Mouse (Mus musculus): Measurements from ENCODE around the gene Bahd1. TPM values are rescaled to one million over a fixed set of nuclear protein-coding genes. Genes with fewer than 3 reads are reported as not detected.

The Bahd1 gene
- polyA plus RNA-seq, 1 experiment from 2014 or later: 3.3 TPM

DNA sequence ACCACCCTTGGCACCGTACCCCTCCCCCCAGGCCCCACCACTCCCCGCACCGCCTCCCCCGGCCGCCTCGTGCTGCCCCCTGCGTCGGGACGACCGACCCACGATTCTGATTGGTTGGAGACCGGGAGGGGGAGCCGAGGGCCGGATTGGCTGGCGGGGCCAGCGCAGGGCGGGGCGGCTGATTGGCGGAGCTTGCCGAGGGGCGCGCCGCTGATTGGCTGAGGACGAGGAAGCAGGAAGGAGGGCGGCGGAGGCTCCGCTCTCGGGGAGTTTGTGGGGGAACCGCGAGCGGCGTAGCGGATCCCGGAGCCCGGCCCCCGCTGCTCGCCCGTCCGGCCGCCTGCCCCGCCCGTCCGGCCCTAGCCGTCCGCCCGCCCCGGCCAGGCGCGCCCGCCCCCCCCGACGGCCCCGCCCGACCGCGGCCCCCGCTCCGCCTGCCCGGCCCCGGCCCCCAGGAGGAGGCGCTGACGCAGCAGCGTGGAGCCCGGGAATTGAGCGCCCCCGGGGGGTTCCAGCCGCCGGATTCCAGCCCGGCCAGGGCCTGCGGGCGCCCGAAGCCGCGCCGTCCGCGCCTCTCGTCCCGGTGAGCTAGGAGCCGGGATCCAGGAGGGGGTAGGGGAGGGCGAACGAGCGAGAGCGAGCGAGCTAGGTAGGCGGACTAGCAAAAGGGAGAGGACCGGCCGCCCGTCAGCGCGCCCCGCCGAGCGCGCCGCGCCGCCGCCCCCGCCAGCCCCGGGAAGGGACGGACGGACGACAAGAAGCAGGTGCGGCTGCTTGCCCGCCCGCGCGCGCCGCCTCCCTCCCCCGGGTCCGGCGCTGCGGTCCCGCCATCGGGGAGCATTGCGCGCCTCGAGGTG lies 1.2 kb downstream of the Bahd1 start:
- Histone ChIP-seq H3K4me3 (peak overlapping the region; percentile 94), H3K36me3 (replicated peaks) (no peaks in the 10 kb centered on the region), H3K9me3 (no peaks in the 10 kb centered on the region), H3K4me1 (peaks cover 80% of the 10 kb centered on the region), H3K27me3 (replicated peaks; ENCODE audit: low read depth, poor library complexity, severe bottlenecking) (peaks cover 70% of the 10 kb centered on the region), H3K27ac (replicated peaks) (peak overlapping the region; percentile 90)
- under 1% methylated on average over 119 of the region's 120 CpGs for WGBS
- DNase-seq (ENCODE audit: low spot score): peak; percentile 99

DNA sequence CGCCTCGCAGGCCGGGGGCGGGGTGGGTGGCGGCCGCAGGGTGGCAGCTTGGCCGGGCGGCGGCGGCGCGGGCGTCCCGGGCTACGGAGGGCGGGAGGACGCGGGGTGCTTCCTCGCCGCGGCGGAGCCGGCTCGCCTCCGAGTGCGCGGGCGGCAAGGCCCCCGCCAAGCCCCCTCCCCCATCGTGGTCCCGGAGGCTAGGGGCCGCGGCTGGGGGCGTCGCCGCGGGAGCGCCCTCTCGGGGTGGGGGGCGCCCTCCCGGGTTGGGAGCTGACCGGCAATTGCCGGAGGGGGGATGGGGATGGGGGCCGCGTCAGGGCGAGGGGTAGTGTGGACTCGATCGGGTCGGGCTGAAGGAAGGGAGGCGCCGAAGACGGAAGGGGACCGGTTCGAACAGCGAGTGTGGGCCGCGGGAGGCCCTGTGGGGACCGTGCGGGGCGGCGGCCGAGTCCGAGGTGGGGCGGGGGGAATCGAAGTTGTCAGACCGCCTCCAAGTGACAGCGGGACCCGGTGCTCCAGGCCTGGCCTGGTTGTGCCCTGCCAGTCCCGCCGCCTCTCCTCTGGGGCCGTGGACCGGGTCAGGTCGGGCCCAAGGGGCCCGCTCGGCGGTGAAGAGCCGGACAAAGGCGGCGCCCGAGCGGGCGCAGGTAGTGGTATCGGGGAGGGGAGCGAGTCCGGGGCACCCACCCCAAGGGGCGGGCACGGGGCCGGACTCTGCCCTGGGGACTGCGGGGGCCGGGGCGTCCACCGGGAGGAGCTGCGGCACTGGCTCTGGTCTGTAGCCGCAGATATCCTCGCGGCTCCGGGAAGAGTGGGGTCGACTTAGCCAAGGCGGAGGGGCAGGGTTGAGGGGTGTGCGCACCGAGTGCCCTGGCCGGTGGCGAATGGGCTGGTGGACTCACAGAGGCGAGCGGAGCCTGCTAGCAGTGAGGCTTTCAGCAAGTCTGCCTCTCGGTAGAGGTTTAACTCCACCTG lies 2.2 kb downstream of the Bahd1 start:
- Histone ChIP-seq H3K27ac (replicated peaks) (peak overlapping the region; percentile 90), H3K9me3 (no peaks in the 10 kb centered on the region), H3K27me3 (replicated peaks; ENCODE audit: low read depth, poor library complexity, severe bottlenecking) (peaks cover 61% of the 10 kb centered on the region), H3K4me3 (peak overlapping the region; percentile 94), H3K4me1 (peaks cover 70% of the 10 kb centered on the region), H3K36me3 (replicated peaks) (no peaks in the 10 kb centered on the region)
- DNase-seq (ENCODE audit: low spot score): peak; percentile 70
- under 1% methylated on average over 106 of the region's 106 CpGs for WGBS

DNA sequence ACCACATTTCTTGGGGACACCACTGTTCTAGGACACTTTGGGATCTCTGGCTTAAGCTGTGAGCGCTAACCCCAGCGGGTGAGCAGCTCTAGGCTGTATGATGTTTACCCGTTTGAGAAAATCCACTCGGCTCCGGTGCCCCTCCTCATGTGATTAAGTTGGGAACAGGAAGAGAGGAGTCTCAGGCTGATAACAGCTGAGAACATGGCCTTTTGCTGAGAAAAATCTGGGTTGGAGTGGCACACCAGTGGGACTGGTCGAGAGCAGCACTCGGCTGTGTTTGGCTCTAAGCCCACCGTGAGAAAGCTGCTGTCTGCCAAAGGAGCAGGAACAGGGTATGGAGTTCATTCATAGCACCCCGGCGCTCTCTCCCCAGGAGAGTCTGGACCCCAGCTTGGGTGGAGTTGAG lies 3.2 kb downstream of the Bahd1 start:
- DNase-seq (ENCODE audit: low spot score): no peak
- H3K4me3 ChIP-seq: peak overlapping the region; percentile 94
- H3K4me1 ChIP-seq: peaks cover 60% of the 10 kb centered on the region
- 15% methylated on average over 10 of the region's 10 CpGs for WGBS
- no peaks in the 10 kb centered on the region for H3K9me3 ChIP-seq
- peaks cover 51% of the 10 kb centered on the region for H3K27me3 ChIP-seq (replicated peaks; ENCODE audit: low read depth, poor library complexity, severe bottlenecking)
- no peak overlapping the region for H3K27ac ChIP-seq (replicated peaks)
- H3K36me3 ChIP-seq (replicated peaks): no peaks in the 10 kb centered on the region

DNA sequence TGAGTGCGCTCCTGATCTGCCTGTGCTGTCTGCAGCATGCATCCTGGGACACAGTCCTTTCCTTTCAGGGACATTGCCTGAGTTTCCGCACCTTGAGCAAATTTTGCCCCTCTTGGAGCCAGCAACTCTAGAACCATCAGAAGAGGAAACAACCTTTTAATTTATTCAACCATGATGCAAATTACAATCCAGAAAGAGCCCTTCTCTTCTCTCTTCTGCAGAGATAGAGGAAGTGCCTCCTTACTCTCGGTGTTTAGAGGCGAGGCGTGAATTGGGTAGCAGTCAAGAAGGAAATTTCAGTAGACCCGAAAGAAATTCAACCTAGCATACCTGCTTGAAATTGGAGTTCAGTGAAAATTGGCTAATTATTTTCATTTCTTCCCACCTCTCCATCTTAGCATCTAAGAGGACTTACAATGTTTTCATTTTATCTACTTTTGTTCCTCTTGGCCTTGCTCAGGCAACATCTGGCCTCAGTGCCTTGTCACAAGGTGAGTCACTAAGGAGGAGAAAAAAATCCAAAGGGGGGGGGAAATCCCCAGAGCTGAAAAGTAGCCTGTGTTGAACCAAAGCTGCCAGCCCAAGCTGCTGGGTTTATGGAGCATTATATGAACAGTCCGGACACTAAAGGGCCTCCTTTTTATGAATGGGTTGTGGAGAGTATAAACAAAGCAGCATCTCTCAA lies 5.4 kb downstream of the Bahd1 start:
- Histone ChIP-seq H3K9me3 (no peaks in the 10 kb centered on the region), H3K4me1 (peaks cover 44% of the 10 kb centered on the region), H3K27me3 (replicated peaks; ENCODE audit: low read depth, poor library complexity, severe bottlenecking) (peaks cover 28% of the 10 kb centered on the region), H3K36me3 (replicated peaks) (no peaks in the 10 kb centered on the region), H3K4me3 (no peak overlapping the region), H3K27ac (replicated peaks) (no peak overlapping the region)
- no peak for DNase-seq (ENCODE audit: low spot score)
- WGBS: 83% methylated on average over 7 of the region's 7 CpGs

DNA sequence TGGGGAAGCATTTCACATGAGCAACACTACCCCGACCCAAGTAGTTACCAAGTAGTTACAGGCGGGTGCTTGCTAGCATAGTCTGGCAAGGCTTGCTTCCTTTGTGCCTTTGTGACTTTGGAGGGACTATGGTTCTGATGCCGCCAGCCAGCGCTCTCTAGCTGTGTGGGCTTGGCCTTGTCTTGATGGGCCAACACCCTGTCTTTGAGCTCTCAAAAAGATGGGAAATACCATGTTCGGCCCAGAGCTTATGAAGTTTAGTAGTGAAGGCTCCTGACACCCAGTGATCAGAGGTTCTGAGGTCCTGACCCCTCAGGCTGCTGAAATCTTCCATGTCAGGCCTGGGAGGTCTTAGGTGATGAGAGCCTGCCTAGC lies 5.9 kb downstream of the Bahd1 start:
- Histone ChIP-seq H3K27ac (replicated peaks) (no peak overlapping the region), H3K9me3 (no peaks in the 10 kb centered on the region), H3K4me3 (no peak overlapping the region), H3K4me1 (peaks cover 43% of the 10 kb centered on the region), H3K27me3 (replicated peaks; ENCODE audit: low read depth, poor library complexity, severe bottlenecking) (peaks cover 25% of the 10 kb centered on the region), H3K36me3 (replicated peaks) (no peaks in the 10 kb centered on the region)
- 86% methylated on average over 5 of the region's 5 CpGs for WGBS
- no peak for DNase-seq (ENCODE audit: low spot score)

DNA sequence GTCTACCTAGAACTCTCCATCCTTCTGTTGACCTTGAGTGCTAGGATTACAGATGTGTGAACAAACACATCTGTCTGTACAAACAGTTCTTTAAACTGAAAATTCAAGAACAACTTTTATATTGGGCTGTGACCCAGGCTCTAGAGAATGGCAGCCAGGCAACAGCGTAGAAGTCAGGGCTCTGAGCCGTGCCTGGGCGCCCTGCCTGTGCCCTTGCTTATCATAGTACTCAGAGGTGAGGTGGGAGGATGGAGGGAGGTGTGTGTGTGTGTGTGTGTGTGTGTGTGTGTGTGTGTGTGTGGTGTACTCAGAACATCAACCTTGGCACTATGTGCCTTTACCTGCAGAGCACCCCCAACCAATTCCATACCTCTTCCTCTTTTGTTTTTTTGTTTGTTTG lies 7.6 kb downstream of the Bahd1 start:
- WGBS: 91% methylated on average over 3 of the region's 3 CpGs

DNA sequence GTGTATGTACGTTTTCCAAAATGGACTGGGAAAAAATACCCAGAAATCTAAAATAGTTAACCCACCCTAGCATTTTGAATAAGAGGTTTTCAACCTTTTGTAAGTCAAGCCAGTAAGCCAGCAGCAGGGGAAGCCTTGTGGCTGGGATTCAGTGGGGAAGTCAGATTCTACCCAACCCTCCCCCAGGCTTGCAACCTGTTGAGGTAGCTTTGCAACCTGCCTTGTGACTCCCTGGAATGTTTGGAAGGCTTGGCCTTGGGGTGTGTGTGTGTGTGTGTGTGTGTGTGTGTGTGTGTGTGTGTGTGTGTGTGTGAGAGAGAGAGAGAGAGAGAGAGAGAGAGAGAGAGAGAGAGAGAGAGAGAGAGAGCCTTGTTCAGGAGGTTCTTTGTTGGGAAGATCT lies 9.0 kb downstream of the Bahd1 start:
- DNase-seq (ENCODE audit: low spot score): no peak
- H3K9me3 ChIP-seq: no peaks in the 10 kb centered on the region
- H3K36me3 ChIP-seq (replicated peaks): no peaks in the 10 kb centered on the region
- H3K27me3 ChIP-seq (replicated peaks; ENCODE audit: low read depth, poor library complexity, severe bottlenecking): peaks cover 6% of the 10 kb centered on the region
- peaks cover 46% of the 10 kb centered on the region for H3K4me1 ChIP-seq
- H3K27ac ChIP-seq (replicated peaks): no peak overlapping the region
- no peak overlapping the region for H3K4me3 ChIP-seq
- 51% methylated on average over 1 of the region's 1 CpGs for WGBS

More for the DNA sequence above, 7.6 kb downstream of the Bahd1 start:
- Histone ChIP-seq H3K4me1 (peaks cover 46% of the 10 kb centered on the region), H3K36me3 (replicated peaks) (no peaks in the 10 kb centered on the region), H3K4me3 (no peak overlapping the region), H3K27me3 (replicated peaks; ENCODE audit: low read depth, poor library complexity, severe bottlenecking) (peaks cover 20% of the 10 kb centered on the region), H3K9me3 (no peaks in the 10 kb centered on the region), H3K27ac (replicated peaks) (no peak overlapping the region)
- DNase-seq (ENCODE audit: low spot score): no peak

DNA sequence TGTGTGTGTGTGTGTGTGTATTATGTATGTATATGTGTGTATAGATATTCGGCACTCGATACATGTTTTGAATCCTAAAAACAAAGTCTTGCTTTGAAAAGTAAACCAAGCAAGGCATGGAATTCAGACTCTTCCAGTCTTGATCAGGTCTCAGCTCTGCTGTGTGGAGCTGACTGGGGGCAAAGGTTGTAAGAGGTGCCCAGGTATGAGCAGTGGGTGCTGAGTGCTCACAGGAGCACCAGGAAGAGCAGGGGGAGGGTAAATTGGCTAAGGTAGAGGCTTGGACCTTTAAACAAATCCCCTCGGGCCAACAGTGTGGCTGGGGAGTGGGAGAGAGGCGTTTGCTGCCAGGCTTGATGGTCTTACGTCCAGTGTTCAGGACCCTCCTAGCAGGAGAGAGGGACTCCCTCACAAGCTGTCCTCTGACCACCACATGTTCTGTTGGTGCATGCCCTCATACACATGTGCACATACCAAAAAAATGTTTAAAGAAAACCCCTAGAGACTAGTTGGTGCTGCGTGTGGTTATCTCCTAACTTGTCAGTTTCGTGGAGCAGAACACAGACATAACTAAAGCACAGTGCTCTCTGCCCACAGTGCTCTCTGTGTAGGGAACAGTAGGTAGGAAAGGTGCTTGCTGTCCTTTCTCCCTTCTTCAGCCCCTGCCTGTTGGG lies 10.6 kb downstream of the Bahd1 start:
- no peak overlapping the region for H3K4me3 ChIP-seq
- 73% methylated on average over 7 of the region's 7 CpGs for WGBS
- DNase-seq (ENCODE audit: low spot score): no peak
- H3K9me3 ChIP-seq: no peaks in the 10 kb centered on the region
- H3K27me3 ChIP-seq (replicated peaks; ENCODE audit: low read depth, poor library complexity, severe bottlenecking): no peaks in the 10 kb centered on the region
- H3K4me1 ChIP-seq: peaks cover 45% of the 10 kb centered on the region
- H3K36me3 ChIP-seq (replicated peaks): peaks cover under 1% of the 10 kb centered on the region; the same call in 1 of the 2 replicates
- no peak overlapping the region for H3K27ac ChIP-seq (replicated peaks)

DNA sequence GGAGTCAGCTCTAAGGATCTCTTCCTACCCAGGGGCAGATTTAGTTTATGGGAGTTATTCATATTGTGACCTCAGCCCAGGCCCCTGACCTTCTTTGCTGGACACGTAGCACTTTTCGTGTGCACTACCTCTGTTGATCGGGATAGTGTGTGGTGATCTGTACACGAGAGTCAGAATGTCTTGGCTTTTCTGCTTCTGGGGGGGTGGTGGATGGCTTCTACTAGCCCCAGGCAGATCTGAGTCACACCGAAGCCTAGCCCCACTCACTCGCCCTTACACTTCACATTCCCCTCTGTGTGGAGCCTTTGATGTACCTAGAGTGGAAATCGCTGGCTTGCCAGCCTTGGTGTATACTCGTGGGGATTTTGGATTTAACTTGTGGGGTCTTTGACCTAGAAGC lies 12.5 kb downstream of the Bahd1 start:
- DNase-seq (ENCODE audit: low spot score): no peak
- 58% methylated on average over 8 of the region's 8 CpGs for WGBS
- H3K4me1 ChIP-seq: peaks cover 51% of the 10 kb centered on the region
- no peaks in the 10 kb centered on the region for H3K9me3 ChIP-seq
- no peak overlapping the region for H3K4me3 ChIP-seq
- 0 out of 2 replicates have a peak overlapping the region, but pooled peaks have one; percentile 14 for H3K27ac ChIP-seq (replicated peaks)
- H3K27me3 ChIP-seq (replicated peaks; ENCODE audit: low read depth, poor library complexity, severe bottlenecking): no peaks in the 10 kb centered on the region
- peaks cover 18% of the 10 kb centered on the region for H3K36me3 ChIP-seq (replicated peaks)

DNA sequence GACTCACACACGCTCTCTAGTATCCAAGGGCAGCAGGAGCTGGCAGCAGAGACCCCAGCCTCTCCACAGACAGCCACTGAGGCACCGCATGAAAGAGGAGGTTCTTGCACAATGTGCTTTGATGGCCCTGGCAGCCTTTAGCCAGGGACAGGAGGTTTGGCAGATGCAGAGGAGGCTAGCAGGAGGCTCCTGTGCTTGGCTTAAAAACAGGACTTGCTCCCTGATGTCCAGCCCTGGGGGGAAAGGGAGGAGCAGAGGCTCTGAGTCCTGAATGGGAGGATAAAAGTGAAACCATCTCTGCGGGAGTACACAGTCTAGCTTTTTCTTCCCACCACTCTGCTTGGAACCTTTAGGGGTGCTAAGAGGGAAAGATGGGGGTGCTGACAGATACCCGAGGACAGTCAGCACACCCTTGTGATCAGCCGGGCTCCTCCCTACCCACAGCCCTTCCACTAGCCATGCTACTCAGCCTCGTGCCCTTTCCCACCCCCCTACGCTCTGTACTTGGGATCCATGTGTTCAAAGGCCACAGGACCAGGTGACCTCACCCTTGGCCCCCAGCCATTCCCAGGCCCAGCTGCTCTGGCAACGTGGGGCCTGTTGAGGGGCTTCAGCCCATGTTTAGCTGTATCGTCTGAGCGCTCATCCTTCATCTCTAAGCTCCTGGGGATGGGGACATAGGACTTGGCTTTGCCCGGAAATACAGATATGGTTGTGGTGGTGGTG lies 13.5 kb downstream of the Bahd1 start:
- Histone ChIP-seq H3K27ac (replicated peaks) (peak overlapping the region; percentile 37), H3K9me3 (no peaks in the 10 kb centered on the region), H3K4me3 (no peak overlapping the region), H3K27me3 (replicated peaks; ENCODE audit: low read depth, poor library complexity, severe bottlenecking) (no peaks in the 10 kb centered on the region), H3K36me3 (replicated peaks) (peaks cover 18% of the 10 kb centered on the region), H3K4me1 (peaks cover 48% of the 10 kb centered on the region)
- no peak for DNase-seq (ENCODE audit: low spot score)
- WGBS: 56% methylated on average over 11 of the region's 11 CpGs

DNA sequence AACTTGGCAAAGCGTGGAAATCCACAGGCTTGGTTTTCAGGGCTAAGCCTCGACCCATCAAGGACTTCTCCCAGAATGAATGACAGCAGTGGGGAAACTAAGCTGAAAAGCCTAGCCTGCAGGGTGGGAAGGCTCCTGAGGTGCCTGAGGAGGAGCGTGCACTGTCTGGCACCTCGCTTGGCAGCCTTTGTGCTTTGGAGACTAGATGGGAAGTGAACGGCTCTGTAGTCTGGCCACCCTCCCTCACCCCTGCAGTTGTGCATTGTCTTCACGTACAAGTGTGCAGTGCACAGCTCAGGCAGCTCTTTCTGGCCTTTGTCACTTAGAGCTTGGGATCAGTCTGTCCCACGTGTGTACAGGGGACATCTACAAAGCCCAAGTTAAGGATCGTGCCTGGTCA lies 14.5 kb downstream of the Bahd1 start:
- no peaks in the 10 kb centered on the region for H3K27me3 ChIP-seq (replicated peaks; ENCODE audit: low read depth, poor library complexity, severe bottlenecking)
- peak overlapping the region; percentile 15 for H3K27ac ChIP-seq (replicated peaks)
- H3K9me3 ChIP-seq: no peaks in the 10 kb centered on the region
- WGBS: 50% methylated on average over 8 of the region's 8 CpGs
- no peak for DNase-seq (ENCODE audit: low spot score)
- no peak overlapping the region for H3K4me3 ChIP-seq
- peaks cover 48% of the 10 kb centered on the region for H3K4me1 ChIP-seq
- H3K36me3 ChIP-seq (replicated peaks): peaks cover 26% of the 10 kb centered on the region

Measured in embryonic facial prominence, embryonic 10.5 days (tissue).